Mouse (Mus musculus): ENCODE data around the gene Ano6.

DNA sequence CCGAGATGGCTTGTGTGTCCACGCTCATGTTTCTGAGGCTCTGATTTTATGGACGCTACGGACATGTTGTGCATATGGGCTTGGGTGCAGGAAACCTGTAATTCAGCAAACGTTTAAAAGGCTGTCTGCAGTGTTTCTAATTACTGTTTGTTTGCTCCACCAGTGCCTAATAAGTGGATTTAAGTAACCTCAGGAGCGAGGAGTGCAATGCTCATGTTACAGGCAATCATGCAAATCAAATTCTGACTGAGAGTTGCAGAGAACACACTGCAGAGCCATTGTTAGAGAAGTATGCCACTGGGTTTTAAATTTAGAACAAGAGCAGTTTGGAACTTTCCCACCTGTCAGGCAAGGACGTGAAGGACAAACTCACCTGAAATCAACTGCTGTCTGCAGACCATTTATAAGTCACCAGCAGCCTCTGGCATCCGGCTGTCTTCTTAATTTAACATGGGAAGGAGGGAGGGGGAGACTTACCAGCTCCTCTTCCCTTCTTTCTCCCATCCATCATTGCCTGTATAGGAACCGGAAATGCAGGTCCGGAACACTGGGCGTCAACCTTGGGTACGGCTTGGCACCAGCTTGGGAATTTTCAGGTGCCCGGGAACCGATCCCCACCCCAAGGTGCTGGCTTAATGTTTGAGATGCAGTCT lies 39.0 kb downstream of the Ano6 start:
- TF ChIP-seq POLR2A (IDR thresholded peaks at IDR 0.05; ENCODE audit: low read depth, low read length) (no peak), CTCF (IDR thresholded peaks at IDR 0.05; ENCODE audit: extremely low read depth, insufficient read depth, insufficient read length, insufficient replicate concordance) (no peak)

Data from spleen, adult 2 months (tissue).